Mouse (Mus musculus) MEL (cell line): ENCODE measurements around the gene Atp1a2. TPM values are rescaled to one million over a fixed set of nuclear protein-coding genes. Genes with fewer than 3 reads are reported as not detected.

Experiments
- DNase-seq: peaks from one replicate; pipeline ENCODE4 v3.0.0; 2011; ENCODE audit warnings: low read depth, low spot score
- H3K27ac ChIP-seq: 2 replicates; pipeline ENCODE4 v1.5.1; 2012; ENCODE audit warnings: low read depth, mild to moderate bottlenecking, control low read depth, low read length, moderate library complexity; ENCODE audit not compliant: control insufficient read depth
- H3K27me3 ChIP-seq, 2 experiments: fragments of 150-350 bp in 1 of 2; sonication (generic) in 1 of 2; 2 replicates each; pipeline ENCODE4 v1.6.1; 2012; ENCODE audit warnings: low read length in 2 of 2, mild to moderate bottlenecking in 2 of 2, improper control_type of control experiment in 1 of 2, moderate library complexity in 1 of 2; ENCODE audit not compliant: insufficient read depth in 2 of 2, control insufficient read depth in 1 of 2
- H3K36me3 ChIP-seq, 2 experiments: 2 replicates each; pipeline ENCODE4 v1.6.1; 2012 to 2014; ENCODE audit warnings: low read length in 2 of 2, improper control_type of control experiment in 1 of 2, inconsistent platforms in 1 of 2, mild to moderate bottlenecking in 1 of 2; ENCODE audit not compliant: insufficient read depth in 2 of 2, control insufficient read depth in 1 of 2
- H3K4me1 ChIP-seq, 2 experiments: fragments of 150-350 bp in 1 of 2; sonication (generic) in 1 of 2; 2 replicates each; pipeline ENCODE4 v1.6.1; 2012; ENCODE audit warnings: low read length in 2 of 2, improper control_type of control experiment in 1 of 2, mild to moderate bottlenecking in 1 of 2; ENCODE audit not compliant: insufficient read depth in 2 of 2, control insufficient read depth in 1 of 2
- H3K4me3 ChIP-seq, 2 experiments: fragments of 150-350 bp in 1 of 2; sonication (generic) in 1 of 2; 2 replicates each; pipeline ENCODE4 v1.5.1; 2012; ENCODE audit warnings: low read depth in 2 of 2, low read length in 2 of 2, mild to moderate bottlenecking in 2 of 2, moderate library complexity in 2 of 2, control low read depth in 1 of 2, improper control_type of control experiment in 1 of 2; ENCODE audit not compliant: control insufficient read depth in 1 of 2, insufficient read depth in 1 of 2
- H3K79me2 ChIP-seq: 2 replicates; pipeline ENCODE4 v1.6.1; 2012; ENCODE audit warnings: mild to moderate bottlenecking, low read length, moderate library complexity; ENCODE audit not compliant: control insufficient read depth, poor library complexity, insufficient read depth
- H3K9ac ChIP-seq: 2 replicates; pipeline ENCODE4 v1.6.1; 2012; ENCODE audit warnings: low read depth, mild to moderate bottlenecking, control low read depth, low read length, moderate library complexity; ENCODE audit not compliant: control insufficient read depth, poor library complexity, severe bottlenecking
- H3K9me3 ChIP-seq: fragments of 150-350 bp; sonication (generic); replicated peaks from 2 replicates; pipeline ENCODE4 v1.6.1; 2012; ENCODE audit warnings: mild to moderate bottlenecking, low read length, improper control_type of control experiment, moderate library complexity; ENCODE audit not compliant: insufficient read depth
- BHLHE40 ChIP-seq: IDR thresholded peaks from 2 replicates; pipeline ENCODE4 v1.6.1; 2012; ENCODE audit warnings: low read depth, mild to moderate bottlenecking, inconsistent platforms, low read length, improper control_type of control experiment, borderline replicate concordance
- CHD1 ChIP-seq: IDR thresholded peaks from 2 replicates; pipeline ENCODE4 v1.6.1; 2012; ENCODE audit warnings: low read depth, mild to moderate bottlenecking, inconsistent platforms, low read length, improper control_type of control experiment
- CHD2 ChIP-seq: IDR thresholded peaks from 2 replicates; pipeline ENCODE4 v1.6.1; 2011; ENCODE audit warnings: low read length, improper control_type of control experiment
- E2F4 ChIP-seq: IDR thresholded peaks from 2 replicates; pipeline ENCODE4 v1.6.1; 2011; ENCODE audit warnings: low read depth, low read length, improper control_type of control experiment, borderline replicate concordance
- GATA1 ChIP-seq: IDR thresholded peaks from 2 replicates; pipeline ENCODE4 v1.6.1; 2011; ENCODE audit warnings: low read depth, low read length, improper control_type of control experiment
- JUND ChIP-seq: IDR thresholded peaks from 2 replicates; pipeline ENCODE4 v1.6.1; 2011; ENCODE audit warnings: low read depth, mild to moderate bottlenecking, improper control_type of control experiment, low read length
- KAT2A ChIP-seq: conservative IDR thresholded peaks from 2 replicates; pipeline ENCODE4 v1.6.1; 2012; ENCODE audit warnings: low read depth, low read length, improper control_type of control experiment, inconsistent platforms
- MAZ ChIP-seq: IDR thresholded peaks from 2 replicates; pipeline ENCODE4 v1.6.1; 2012; ENCODE audit warnings: low read depth, mild to moderate bottlenecking, inconsistent platforms, low read length, improper control_type of control experiment
- NRF1 ChIP-seq: IDR thresholded peaks from 2 replicates; pipeline ENCODE4 v1.6.1; 2014; ENCODE audit warnings: low read depth, mild to moderate bottlenecking, inconsistent platforms, low read length, improper control_type of control experiment, moderate library complexity; ENCODE audit not compliant: poor library complexity, insufficient read depth, severe bottlenecking
- POLR2A ChIP-seq, 2 experiments: IDR thresholded peaks; 2 replicates each; pipeline ENCODE4 v1.6.1; 2011 to 2012; ENCODE audit warnings: low read length in 2 of 2, mild to moderate bottlenecking in 2 of 2, control low read depth in 1 of 2, improper control_type of control experiment in 1 of 2, low read depth in 1 of 2, moderate library complexity in 1 of 2; ENCODE audit not compliant: control insufficient read depth in 1 of 2, insufficient read depth in 1 of 2, poor library complexity in 1 of 2
- POLR2AphosphoS2 ChIP-seq: IDR thresholded peaks from 2 replicates; pipeline ENCODE4 v1.6.1; 2011; ENCODE audit warnings: low read length, improper control_type of control experiment
- POLR2AphosphoS5 ChIP-seq: IDR thresholded peaks from 2 replicates; pipeline ENCODE4 v1.6.1; 2012; ENCODE audit warnings: low read depth, borderline replicate concordance, mild to moderate bottlenecking, inconsistent platforms, low read length, moderate library complexity, mixed read lengths
- RAD21 ChIP-seq: IDR thresholded peaks from 2 replicates; pipeline ENCODE4 v1.6.1; 2011; ENCODE audit warnings: mild to moderate bottlenecking, low read depth, low read length, improper control_type of control experiment
- SMC3 ChIP-seq: IDR thresholded peaks from 2 replicates; pipeline ENCODE4 v1.6.1; 2011; ENCODE audit warnings: low read depth, low read length, improper control_type of control experiment
- TAL1 ChIP-seq: IDR thresholded peaks from 2 replicates; pipeline ENCODE4 v1.6.1; 2012; ENCODE audit warnings: mild to moderate bottlenecking, inconsistent platforms, low read length, moderate library complexity, mixed read lengths
- TBP ChIP-seq: IDR thresholded peaks from 2 replicates; pipeline ENCODE4 v1.8.0; 2011; ENCODE audit warnings: low read depth, low read length, improper control_type of control experiment
- TCF12 ChIP-seq: IDR thresholded peaks from 2 replicates; pipeline ENCODE4 v1.6.1; 2014; ENCODE audit warnings: low read depth, mild to moderate bottlenecking, inconsistent platforms, low read length, improper control_type of control experiment, moderate library complexity
- USF1 ChIP-seq: IDR thresholded peaks from 2 replicates; pipeline ENCODE4 v1.6.1; 2014; ENCODE audit warnings: low read depth, mild to moderate bottlenecking, inconsistent platforms, low read length, improper control_type of control experiment, moderate library complexity
- USF2 ChIP-seq, 2 experiments: IDR thresholded peaks; 2 replicates each; pipeline ENCODE4 v1.6.1; 2011 to 2012; ENCODE audit warnings: improper control_type of control experiment in 2 of 2, low read length in 2 of 2, borderline replicate concordance in 1 of 2, inconsistent platforms in 1 of 2, low read depth in 1 of 2, mild to moderate bottlenecking in 1 of 2; ENCODE audit not compliant: insufficient read depth in 1 of 2
- ZKSCAN1 ChIP-seq: IDR thresholded peaks from 2 replicates; pipeline ENCODE4 v1.6.1; 2012; ENCODE audit warnings: low read depth, mild to moderate bottlenecking, inconsistent platforms, low read length, improper control_type of control experiment, moderate library complexity
- ZMIZ1 ChIP-seq: IDR thresholded peaks from 2 replicates; pipeline ENCODE4 v1.6.1; 2012; ENCODE audit warnings: low read depth, mild to moderate bottlenecking, inconsistent platforms, low read length, improper control_type of control experiment, moderate library complexity
- polyA plus RNA-seq, 2 experiments: library from polyadenylated mRNA; stranded (reverse) in 1 of 2; unstranded in 1 of 2; fragments of >175 nt in 1 of 2; fragments of >200 nt in 1 of 2; gene quantifications; 2 replicates each; pipeline versions ENCODE4 v1.2.1 to v1.2.4; 2012; ENCODE audit warnings: low replicate concordance in 2 of 2, low read depth in 1 of 2; ENCODE audit not compliant: insufficient read length in 2 of 2, insufficient read depth in 1 of 2, missing spikeins in 1 of 2
- total RNA-seq: library from RNA; depleted of rRNA; stranded (reverse); fragments of 300-350 nt; gene quantifications from 2 replicates; pipeline ENCODE4 v1.2.3, GENCODE M21; 2012

The Atp1a2 gene
- total and polyA plus RNA-seq, 3 experiments: 0.04 TPM; not detected in 2

- no peak overlapping the region for H3K9ac ChIP-seq
- no peak overlapping the region for H3K4me3 ChIP-seq
- H3K36me3 ChIP-seq: peaks cover 0 to 16% of the 10 kb centered on the region in 2 experiments; a peak in 2 of 4 replicates
- H3K79me2 ChIP-seq: no peaks in the 10 kb centered on the region
- peaks cover 6 to 23% of the 10 kb centered on the region in 2 experiments for H3K4me1 ChIP-seq
- H3K9me3 ChIP-seq: no peaks in the 10 kb centered on the region
- no peak for DNase-seq
- no peak overlapping the region for H3K27ac ChIP-seq
- TF ChIP-seq ZKSCAN1 (no peak), MAZ (no peak), USF1 (no peak), NRF1 (no peak), POLR2A (IDR thresholded peaks at IDR 0.05; ENCODE audit: control insufficient read depth in 1 of 2, insufficient read depth in 1 of 2, low read depth in 1 of 2, low read length in 2 of 2, poor library complexity in 1 of 2) (no peak), GATA1 (no peak), RAD21 (no peak), TAL1 (no peak), CHD2 (no peak), JUND (no peak), POLR2AphosphoS2 (no peak), E2F4 (no peak), TCF12 (no peak)
- TF ChIP-seq, all 39 proteins: peak for 0
- no peaks in the 10 kb centered on the region for H3K27me3 ChIP-seq
Observed at GRCm38 (mm10) chr1:172274547-172274946, 23.3 kb downstream of the Atp1a2 start.

DNA sequence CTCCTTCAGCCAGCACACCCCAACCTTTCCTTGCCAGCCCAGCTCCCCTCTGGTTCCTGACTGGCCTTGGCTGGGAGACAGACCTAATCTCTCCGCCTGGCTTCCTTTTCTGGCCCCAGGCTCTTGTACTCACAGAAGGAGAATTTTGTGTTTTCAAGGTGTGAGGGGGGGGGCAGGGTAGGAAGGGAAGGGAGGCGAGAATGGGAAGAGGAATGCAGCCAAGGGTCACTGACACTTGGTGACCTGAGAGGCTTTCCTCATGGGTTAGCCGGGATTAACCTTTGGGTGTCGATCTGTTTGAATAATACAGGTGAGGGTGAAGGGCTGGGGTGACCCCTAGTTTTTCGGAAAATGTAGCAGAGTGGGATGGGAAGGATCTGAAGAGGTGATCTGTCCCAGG is 23.7 kb downstream of the Atp1a2 start:
- H3K9me3 ChIP-seq: no peaks in the 10 kb centered on the region
- no peak overlapping the region for H3K4me3 ChIP-seq
- no peak overlapping the region for H3K27ac ChIP-seq
- H3K9ac ChIP-seq: no peak overlapping the region
- H3K4me1 ChIP-seq: peaks cover 6 to 23% of the 10 kb centered on the region in 2 experiments
- TF ChIP-seq RAD21: no peak
- no peak for TF ChIP-seq CHD1
- no peak for TF ChIP-seq USF2 (IDR thresholded peaks at IDR 0.05; ENCODE audit: borderline replicate concordance in 1 of 2, insufficient read depth in 1 of 2, low read depth in 1 of 2, low read length in 2 of 2)
- TF ChIP-seq POLR2A (IDR thresholded peaks at IDR 0.05; ENCODE audit: control insufficient read depth in 1 of 2, insufficient read depth in 1 of 2, low read depth in 1 of 2, low read length in 2 of 2, poor library complexity in 1 of 2): no peak
- TF ChIP-seq POLR2AphosphoS2: no peak
- TF ChIP-seq NRF1: no peak
- no peak for TF ChIP-seq KAT2A
- TF ChIP-seq POLR2AphosphoS5: no peak
- TF ChIP-seq MAZ: no peak
- TF ChIP-seq SMC3: no peak
- TF ChIP-seq BHLHE40: no peak
- no peak for TF ChIP-seq TBP
- TF ChIP-seq ZMIZ1: no peak
- no peak for TF ChIP-seq JUND
- TF ChIP-seq GATA1: no peak
- TF ChIP-seq TAL1: no peak
- TF ChIP-seq USF1: no peak
- no peaks in the 10 kb centered on the region for H3K79me2 ChIP-seq
- H3K36me3 ChIP-seq: peaks cover 0 to 16% of the 10 kb centered on the region in 2 experiments; a peak in 2 of 4 replicates
- no peak for DNase-seq
- no peaks in the 10 kb centered on the region for H3K27me3 ChIP-seq
